Mouse (Mus musculus): ENCODE data around the gene Prcd.
"Not testable (repeated sequence)": the region's sequence is repeated elsewhere in the genome, so short reads cannot be mapped to it uniquely, and the experiment has no call there.

The Prcd gene

GRCm38 (mm10) chr11:116669787-116670365 lies 16.5 kb downstream of the Prcd start:
- DNase-seq (ENCODE audit: low spot score), result no peak

GRCm38 (mm10) chr11:116670386-116670785 lies 17.1 kb downstream of the Prcd start:
- no peak for DNase-seq (ENCODE audit: low spot score)

DNA sequence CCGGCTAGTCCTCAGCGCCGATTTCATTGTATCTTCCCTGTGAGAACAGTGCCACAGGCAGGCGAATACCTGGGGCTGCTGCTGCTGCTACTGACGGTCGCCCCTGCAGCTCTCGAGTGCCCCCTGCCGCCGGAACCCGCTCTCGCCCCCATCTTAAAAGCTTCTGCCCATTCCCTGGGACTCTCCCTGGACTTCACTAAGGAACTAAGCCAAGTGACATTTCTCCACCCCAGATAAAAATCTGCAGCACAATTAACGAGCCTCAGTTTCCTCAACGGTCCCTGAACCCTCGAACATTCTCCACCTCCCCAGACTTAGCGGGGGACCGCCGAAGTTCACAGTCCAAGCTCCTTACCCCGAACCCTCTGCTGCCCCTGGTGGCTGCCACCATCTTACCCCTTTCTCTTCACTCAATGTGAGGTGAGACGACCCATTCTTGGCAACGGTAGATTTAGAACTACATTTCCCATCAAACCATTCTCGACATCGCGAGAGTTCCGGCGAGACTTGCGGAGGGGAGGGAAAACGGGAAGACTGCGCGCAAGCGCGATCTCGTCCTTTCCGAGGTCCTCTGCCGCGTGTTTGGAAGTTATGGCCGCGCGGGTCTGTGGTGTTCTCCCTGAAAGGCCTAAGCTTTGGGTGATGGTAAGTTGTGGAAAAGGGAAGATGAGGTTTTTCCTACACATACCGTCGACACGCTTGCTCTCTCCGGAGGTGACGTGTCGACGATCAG lies 17.9 kb downstream of the Prcd start:
- DNase-seq (ENCODE audit: low spot score), result peak; percentile 95

- DNase-seq (ENCODE audit: low spot score), result no peak
These were observed 18.6 kb downstream of the Prcd start for GRCm38 (mm10) chr11:116671845-116672434.

- no peak for DNase-seq (ENCODE audit: low spot score)
These were observed 19.3 kb downstream of the Prcd start for GRCm38 (mm10) chr11:116672595-116672994.

DNA sequence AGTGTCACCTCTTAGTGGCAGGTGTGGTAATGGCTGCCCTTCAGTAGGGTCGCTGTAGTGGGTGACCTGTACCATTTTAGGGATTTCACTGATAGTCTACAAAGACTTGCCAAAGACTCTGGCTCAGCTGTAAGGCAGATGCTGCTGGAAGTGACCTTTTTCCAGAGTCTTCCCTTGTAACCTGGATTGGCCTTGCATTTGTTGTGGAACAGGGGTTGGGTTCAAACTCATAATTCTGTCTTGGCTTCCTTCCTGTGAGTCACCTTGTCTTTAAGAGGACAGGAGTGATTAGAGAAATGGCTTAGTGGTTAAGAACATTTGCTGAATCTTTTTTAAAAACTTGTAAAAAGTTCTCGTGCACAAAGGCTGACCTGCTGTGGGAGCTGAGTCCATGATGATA lies 20.1 kb downstream of the Prcd start:
- DNase-seq (ENCODE audit: low spot score), result no peak

DNA sequence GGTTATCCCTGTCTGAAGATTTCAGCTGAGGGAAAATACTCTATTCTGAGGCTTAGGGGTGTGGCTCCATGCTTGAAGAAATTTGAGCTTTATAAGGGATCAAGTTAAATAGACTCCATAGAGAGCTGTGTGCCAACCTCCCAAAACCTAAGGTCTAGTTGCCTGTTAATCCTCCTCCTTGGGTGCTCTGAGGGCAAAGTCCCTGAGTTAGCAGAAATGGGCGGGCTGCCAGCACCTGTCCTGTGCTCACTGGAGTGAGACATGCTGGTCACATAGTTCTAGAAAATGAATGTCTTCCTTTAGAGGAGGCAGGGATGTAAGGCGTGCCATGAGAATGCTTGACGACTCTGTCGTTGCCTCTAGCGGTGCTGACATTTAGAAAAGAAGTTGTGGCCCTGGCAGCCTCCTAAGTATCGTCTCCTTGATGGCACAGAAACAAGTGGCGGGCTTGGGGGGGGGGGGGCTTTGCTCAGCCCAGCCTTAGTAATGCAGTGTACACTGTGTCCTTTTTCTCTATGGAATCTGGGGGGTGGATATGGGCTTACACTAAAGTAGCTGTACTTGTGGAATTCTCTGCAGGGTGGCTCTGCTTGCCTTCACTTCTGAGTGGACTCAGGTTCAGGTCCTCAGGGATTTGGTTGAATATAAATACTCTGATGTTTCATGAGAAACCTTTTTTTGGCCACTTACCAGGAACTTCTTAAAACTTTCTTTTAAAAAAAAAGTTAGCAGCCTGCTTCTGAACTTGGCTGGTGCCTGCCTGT lies 21.5 kb downstream of the Prcd start:
- DNase-seq (ENCODE audit: low spot score), result no peak

DNA sequence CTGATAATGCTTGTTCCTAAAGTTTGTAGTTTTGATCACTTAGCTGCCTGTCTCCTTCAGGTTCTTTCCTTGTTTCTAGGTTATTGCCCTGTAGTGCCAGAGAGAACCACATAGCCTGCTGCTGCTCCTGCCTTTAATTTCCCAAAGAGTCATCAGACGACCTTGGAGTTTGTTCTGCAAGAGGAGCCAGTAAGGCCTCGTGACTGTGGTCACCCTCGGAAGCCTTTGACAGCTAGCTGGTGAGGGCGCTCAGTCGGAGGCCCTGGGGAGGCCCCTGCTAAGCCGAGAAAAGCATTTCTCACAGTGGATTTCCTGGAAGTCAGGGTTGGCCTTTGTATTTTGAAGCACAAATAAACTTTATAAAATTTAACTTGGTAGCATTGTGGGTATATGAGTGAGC lies 22.1 kb downstream of the Prcd start:
- DNase-seq (ENCODE audit: low spot score), result not testable (repeated sequence)

DNA sequence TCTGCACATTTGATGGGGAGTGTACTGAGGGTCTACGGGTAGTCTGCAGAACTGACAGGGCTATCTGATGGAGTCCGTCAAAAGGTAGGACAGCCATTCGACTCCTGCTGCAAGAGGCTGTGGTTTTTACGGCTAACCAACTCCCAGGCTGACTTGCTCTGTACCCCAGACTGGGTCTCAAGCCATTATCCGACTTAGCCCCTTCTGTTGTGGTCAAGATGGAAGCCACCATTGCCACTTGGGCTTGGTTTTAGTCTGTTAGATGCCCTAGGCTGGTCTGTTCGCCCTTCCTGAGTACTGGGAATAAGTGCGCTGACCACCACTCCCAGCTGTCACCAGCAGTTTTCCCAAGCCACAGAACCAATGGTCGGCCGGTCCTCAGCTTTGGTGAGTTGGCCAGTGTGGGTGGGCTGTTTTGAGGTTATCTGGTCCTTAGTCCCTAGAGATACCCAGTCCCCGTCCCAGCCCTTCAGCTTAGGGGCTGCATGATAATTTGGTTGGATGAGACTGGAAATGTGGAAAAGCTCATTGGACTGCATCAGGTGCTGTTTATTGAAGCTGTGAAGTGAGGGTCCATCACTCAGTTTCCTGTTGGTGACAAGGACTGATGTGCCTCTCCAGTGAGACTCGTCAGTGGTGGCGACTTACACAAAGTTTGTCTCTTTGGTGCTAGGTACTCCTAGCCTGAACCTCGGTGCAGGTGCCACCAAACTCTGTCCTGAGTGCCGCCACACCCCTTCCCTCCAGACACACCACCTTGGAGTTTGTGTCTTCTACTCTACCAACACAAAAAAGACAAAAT lies 23.0 kb downstream of the Prcd start:
- DNase-seq (ENCODE audit: low spot score), result no peak

- DNase-seq (ENCODE audit: low spot score), result no peak
These were observed 24.5 kb downstream of the Prcd start for GRCm38 (mm10) chr11:116677711-116678441.

- DNase-seq (ENCODE audit: low spot score), result no peak
These were observed 25.8 kb downstream of the Prcd start for GRCm38 (mm10) chr11:116679148-116679547.

GRCm38 (mm10) chr11:116680321-116681091 lies 27.2 kb downstream of the Prcd start:
- DNase-seq (ENCODE audit: low spot score), result no peak

DNA sequence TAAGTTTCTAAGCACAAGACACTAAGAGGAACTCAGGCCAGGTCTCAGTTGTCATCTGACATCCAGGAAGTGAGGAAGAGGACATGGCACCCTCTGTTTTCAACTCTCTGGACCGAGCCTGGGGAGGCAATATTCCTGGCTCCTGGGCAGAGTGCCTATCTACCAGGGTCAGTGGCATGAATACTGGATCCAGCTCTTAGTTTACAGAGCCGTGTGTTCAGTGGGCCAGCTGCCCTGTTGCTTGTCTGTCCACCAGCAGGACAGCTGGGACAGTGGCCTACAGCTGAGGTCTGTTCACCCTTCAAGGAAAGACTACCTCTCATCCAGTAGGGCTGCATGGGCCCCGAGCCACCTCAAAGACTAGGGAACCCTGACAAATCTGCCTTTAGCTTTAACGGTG lies 27.8 kb downstream of the Prcd start:
- no peak for DNase-seq (ENCODE audit: low spot score)

GRCm38 (mm10) chr11:116682501-116683144 lies 29.3 kb downstream of the Prcd start:
- DNase-seq (ENCODE audit: low spot score), result no peak

- no peak for DNase-seq (ENCODE audit: low spot score)
These were observed 30.4 kb downstream of the Prcd start for GRCm38 (mm10) chr11:116683777-116684176.

- DNase-seq (ENCODE audit: low spot score), result no peak
These were observed 32.4 kb downstream of the Prcd start for GRCm38 (mm10) chr11:116685729-116686128.

- no peak for DNase-seq (ENCODE audit: low spot score)
These were observed 34.6 kb downstream of the Prcd start for GRCm38 (mm10) chr11:116687897-116688296.

GRCm38 (mm10) chr11:116689622-116690021 lies 36.3 kb downstream of the Prcd start:
- no peak for DNase-seq (ENCODE audit: low spot score)

GRCm38 (mm10) chr11:116690701-116691575 lies 37.6 kb downstream of the Prcd start:
- no peak for DNase-seq (ENCODE audit: low spot score)
